Mouse (Mus musculus) ovary, postnatal 10 days (tissue): Measurements from ENCODE around the gene Abcb8.

Experiments
- DNase-seq: peaks from one replicate; pipeline ENCODE4 v3.0.0; 2022; ENCODE audit warnings: low spot score

Abcb8 gene

GRCm38 (mm10) chr5:24455076-24455475 lies 61.6 kb downstream of the Abcb8 start:
- no peak for DNase-seq

- no peak for DNase-seq
These were observed 62.1 kb downstream of the Abcb8 start for GRCm38 (mm10) chr5:24455613-24456012.
